Mouse (Mus musculus): ENCODE measurements around the gene Proser1.

DNA sequence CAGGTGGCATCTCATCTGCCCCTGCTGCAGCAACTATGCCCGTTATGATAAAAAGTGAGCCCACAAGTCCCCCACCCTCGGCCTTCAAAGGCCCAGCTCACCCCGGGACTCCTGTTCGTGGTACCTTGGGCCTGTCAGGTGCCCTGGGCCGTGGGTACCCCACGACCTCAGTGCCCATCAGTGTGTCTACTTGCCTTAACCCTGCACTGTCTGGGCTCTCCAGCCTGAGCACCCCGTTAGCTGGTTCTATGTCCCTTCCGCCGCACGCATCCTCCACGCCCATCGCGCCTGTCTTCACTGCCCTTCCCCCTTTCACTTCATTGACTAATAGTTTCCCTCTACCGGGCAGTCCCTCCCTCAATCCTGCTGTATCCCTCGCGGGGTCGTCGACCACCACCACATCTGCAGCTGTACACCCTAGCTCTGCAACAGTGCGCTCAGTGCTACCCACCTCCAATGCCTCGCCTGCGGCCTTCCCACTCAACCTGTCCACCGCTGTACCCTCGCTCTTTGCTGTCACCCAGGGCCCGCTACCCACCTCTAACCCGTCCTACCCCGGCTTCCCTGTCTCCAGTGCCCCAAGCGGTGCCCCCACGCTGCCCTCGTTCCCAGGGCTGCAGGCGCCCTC lies 15.1 kb downstream of the Proser1 start:
- TF ChIP-seq CTCF (IDR thresholded peaks at IDR 0.05; ENCODE audit: low read depth, low read length) (no peak), TAL1 (conservative IDR thresholded peaks at IDR 0.05; ENCODE audit: low read depth, low read length) (no peak), POLR2AphosphoS5 (IDR thresholded peaks at IDR 0.05; ENCODE audit: insufficient replicate concordance, low read depth, low read length) (no peak)

All from G1E (cell line).